Mouse (Mus musculus): Measurements from ENCODE around the gene Upk3b. TPM values are rescaled to one million over a fixed set of nuclear protein-coding genes. Genes with fewer than 3 reads are reported as not detected.

Gene Upk3b
- polyA plus RNA-seq (2015; fragmentation: Illumina TruSeq; extraction: RNeasy Lipid Tissue Mini Kit (QIAGEN cat#74804); ENCODE audit: insufficient read depth, low replicate concordance), result 2.3 TPM

GRCm38 (mm10) chr5:136038258-136039214, at the start of gene Upk3b:
Gene Upk3b (plus strand): TSS chr5:136038496.

GRCm38 (mm10) chr5:135994725-135995687, 43.3 kb upstream of the Upk3b start, which contains the start of gene Dtx2:
Gene Dtx2 (plus strand): TSS chr5:135994800.

GRCm38 (mm10) chr5:136054301-136055077, 16.2 kb downstream of the Upk3b start, which contains the start of gene Upk3bl:
Gene Upk3bl (plus strand): TSS chr5:136054492.

GRCm38 (mm10) chr5:136083669-136084107, 45.4 kb downstream of the Upk3b start, which contains the start of gene Rasa4:
Gene Rasa4 (plus strand): TSS chr5:136083916.

Other genes starting within 250 kb of the Upk3b start
- not detected for gene Srrm3, start 231.6 kb upstream of the Upk3b start, polyA plus RNA-seq (2015; fragmentation: Illumina TruSeq; extraction: RNeasy Lipid Tissue Mini Kit (QIAGEN cat#74804); ENCODE audit: insufficient read depth, low replicate concordance)
- 4.7 TPM for gene Hspb1, start 150.6 kb upstream of the Upk3b start, polyA plus RNA-seq (2015; fragmentation: Illumina TruSeq; extraction: RNeasy Lipid Tissue Mini Kit (QIAGEN cat#74804); ENCODE audit: insufficient read depth, low replicate concordance)
- gene Ywhag, start 103.9 kb upstream of the Upk3b start, polyA plus RNA-seq (2015; fragmentation: Illumina TruSeq; extraction: RNeasy Lipid Tissue Mini Kit (QIAGEN cat#74804); ENCODE audit: insufficient read depth, low replicate concordance), result 66.9 TPM
- gene Ssc4d, start 64.0 kb upstream of the Upk3b start, polyA plus RNA-seq (2015; fragmentation: Illumina TruSeq; extraction: RNeasy Lipid Tissue Mini Kit (QIAGEN cat#74804); ENCODE audit: insufficient read depth, low replicate concordance), result 1.8 TPM
- not detected for gene Zp3, start 58.4 kb upstream of the Upk3b start, polyA plus RNA-seq (2015; fragmentation: Illumina TruSeq; extraction: RNeasy Lipid Tissue Mini Kit (QIAGEN cat#74804); ENCODE audit: insufficient read depth, low replicate concordance)
- 8.0 TPM for gene Dtx2, start 43.7 kb upstream of the Upk3b start, polyA plus RNA-seq (2015; fragmentation: Illumina TruSeq; extraction: RNeasy Lipid Tissue Mini Kit (QIAGEN cat#74804); ENCODE audit: insufficient read depth, low replicate concordance)
- gene Upk3bl, start 16.0 kb downstream of the Upk3b start, polyA plus RNA-seq (2015; fragmentation: Illumina TruSeq; extraction: RNeasy Lipid Tissue Mini Kit (QIAGEN cat#74804); ENCODE audit: insufficient read depth, low replicate concordance), result not detected
- 30.2 TPM for gene Rasa4, start 45.4 kb downstream of the Upk3b start, polyA plus RNA-seq (2015; fragmentation: Illumina TruSeq; extraction: RNeasy Lipid Tissue Mini Kit (QIAGEN cat#74804); ENCODE audit: insufficient read depth, low replicate concordance)
- 43.7 TPM for gene Polr2j, start 78.1 kb downstream of the Upk3b start, polyA plus RNA-seq (2015; fragmentation: Illumina TruSeq; extraction: RNeasy Lipid Tissue Mini Kit (QIAGEN cat#74804); ENCODE audit: insufficient read depth, low replicate concordance)
- 14.6 TPM for gene Lrwd1, start 97.6 kb downstream of the Upk3b start, polyA plus RNA-seq (2015; fragmentation: Illumina TruSeq; extraction: RNeasy Lipid Tissue Mini Kit (QIAGEN cat#74804); ENCODE audit: insufficient read depth, low replicate concordance)
- 8.5 TPM for gene Alkbh4, start 97.7 kb downstream of the Upk3b start, polyA plus RNA-seq (2015; fragmentation: Illumina TruSeq; extraction: RNeasy Lipid Tissue Mini Kit (QIAGEN cat#74804); ENCODE audit: insufficient read depth, low replicate concordance)
- gene Orai2, start 132.2 kb downstream of the Upk3b start, polyA plus RNA-seq (2015; fragmentation: Illumina TruSeq; extraction: RNeasy Lipid Tissue Mini Kit (QIAGEN cat#74804); ENCODE audit: insufficient read depth, low replicate concordance), result 51.7 TPM
- 18.4 TPM for gene Prkrip1, start 160.5 kb downstream of the Upk3b start, polyA plus RNA-seq (2015; fragmentation: Illumina TruSeq; extraction: RNeasy Lipid Tissue Mini Kit (QIAGEN cat#74804); ENCODE audit: insufficient read depth, low replicate concordance)
- gene Sh2b2, start 208.1 kb downstream of the Upk3b start, polyA plus RNA-seq (2015; fragmentation: Illumina TruSeq; extraction: RNeasy Lipid Tissue Mini Kit (QIAGEN cat#74804); ENCODE audit: insufficient read depth, low replicate concordance), result 5.0 TPM